Mouse (Mus musculus) brain, embryonic 14.5 days (tissue): Measurements from ENCODE around the gene Gm6793. TPM values are rescaled to one million over a fixed set of nuclear protein-coding genes. Genes with fewer than 3 reads are reported as not detected.

Experiments
- DNase-seq: peaks from one replicate; pipeline ENCODE4 v3.0.0-alpha.2; 2011; ENCODE audit warnings: low read depth
- CTCF ChIP-seq: fragments of 200-500 bp; IDR thresholded peaks from 2 replicates; pipeline ENCODE4 v1.5.1; 2012; ENCODE audit warnings: inconsistent platforms, mild to moderate bottlenecking, moderate library complexity, borderline replicate concordance; ENCODE audit not compliant: insufficient read depth, insufficient read length; ENCODE audit errors: extremely low read depth
- POLR2A ChIP-seq: fragments of 200-500 bp; IDR thresholded peaks from 2 replicates; pipeline ENCODE4 v1.6.1; 2012; ENCODE audit warnings: mild to moderate bottlenecking, inconsistent platforms, borderline replicate concordance; ENCODE audit not compliant: poor library complexity, insufficient read depth, insufficient read length, severe bottlenecking; ENCODE audit errors: extremely low read depth
- polyA plus RNA-seq: library from polyadenylated mRNA; depleted of rRNA; stranded (reverse); fragments of >200 nt; gene quantifications from 2 replicates; pipeline ENCODE4 v1.2.3, GENCODE M21; 2012; rRNA removed

Gm6793 gene
- 0.08 and 0.15 TPM in 2 replicates for polyA plus RNA-seq

DNA sequence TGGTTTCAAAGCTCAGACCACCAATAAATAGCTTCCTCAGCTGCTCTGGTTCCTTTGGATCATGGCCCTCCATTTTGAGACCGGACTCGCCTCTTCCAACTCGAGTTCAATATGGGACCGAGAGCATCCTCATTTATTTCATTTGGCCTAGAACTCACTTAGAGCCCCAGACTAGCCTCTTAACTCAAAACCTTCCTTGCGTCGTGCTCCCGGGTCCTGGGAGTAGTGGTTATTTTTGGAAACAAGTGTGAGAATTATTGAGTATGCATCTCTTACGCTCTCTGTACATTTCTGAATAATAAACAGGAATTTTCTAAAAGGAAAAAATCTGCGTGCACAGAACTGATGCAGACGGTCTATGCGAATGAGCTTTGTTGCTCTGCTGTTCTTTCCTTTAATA, at the start of gene Gm6793:
Gene Gm6793 (minus strand): TSS at position 101 of the 400 bp plus-strand sequence.
- TF ChIP-seq CTCF (no peak), POLR2A (no peak)
- DNase-seq, result no peak

DNA sequence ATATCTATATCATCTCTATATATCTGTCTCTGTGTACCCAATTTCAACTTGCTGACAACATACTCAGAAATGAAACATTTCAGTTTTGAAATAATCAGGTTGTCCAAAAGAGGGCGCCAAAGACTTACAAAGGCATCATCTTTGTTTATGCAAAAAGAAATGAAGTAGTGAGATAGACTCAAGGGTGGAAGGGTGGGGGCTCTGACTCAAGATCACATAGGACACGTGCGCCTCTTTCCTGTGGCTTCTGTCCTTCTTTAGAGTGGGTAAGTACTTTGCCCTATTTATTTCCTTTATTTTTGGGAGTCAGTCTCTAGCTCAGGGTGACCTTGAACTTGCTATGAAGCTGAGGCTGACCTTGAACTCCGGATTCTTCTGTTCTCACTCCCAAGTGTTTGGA, 46.5 kb upstream of the Gm6793 start:
- DNase-seq, result peak; percentile 82

DNA sequence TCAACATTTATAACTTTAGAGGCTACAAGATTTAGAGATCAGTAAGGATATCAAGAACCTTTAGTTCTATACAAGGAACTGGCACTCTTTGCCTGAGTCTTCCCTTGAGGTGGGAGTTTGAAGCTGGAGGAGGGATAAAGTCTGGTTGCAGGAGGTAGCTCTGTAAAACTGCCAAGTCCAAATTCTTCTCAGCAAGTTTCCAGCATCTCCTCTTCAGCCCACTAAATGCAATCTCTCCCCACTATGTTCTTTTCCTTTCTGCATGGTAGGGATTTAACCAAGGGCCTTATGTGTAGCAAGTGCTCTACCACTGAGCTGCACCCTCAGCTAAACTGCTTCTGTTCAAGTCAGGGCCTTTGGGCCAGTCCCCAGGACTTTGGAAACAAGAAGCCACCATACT, 39.6 kb upstream of the Gm6793 start:
- DNase-seq, result no peak

More for the DNA sequence above, 46.5 kb upstream of the Gm6793 start:
- TF ChIP-seq CTCF (peak; percentile 38), POLR2A (no peak)

DNA sequence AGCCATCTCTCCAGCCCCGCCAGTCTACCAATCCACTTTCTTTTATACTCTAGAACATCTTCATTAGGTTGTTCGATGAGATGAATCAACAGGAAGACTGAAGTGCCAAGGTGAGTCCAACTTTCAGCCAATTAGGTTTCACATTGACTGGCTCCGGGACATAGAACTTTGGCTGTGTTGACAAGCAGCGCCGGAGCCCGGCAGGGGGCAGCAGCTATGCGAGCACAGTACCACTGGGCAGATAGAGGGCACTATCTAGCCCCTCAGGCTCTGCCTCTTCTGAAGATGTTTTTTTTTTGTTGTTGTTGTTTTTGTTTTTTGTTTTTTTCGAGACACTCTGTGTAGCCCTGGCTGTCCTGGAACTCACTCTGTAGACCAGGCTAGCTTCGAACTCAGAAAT, 36.7 kb upstream of the Gm6793 start:
- DNase-seq, result no peak

More for the DNA sequence above, 39.6 kb upstream of the Gm6793 start:
- TF ChIP-seq CTCF, result no peak
- TF ChIP-seq POLR2A, result no peak

DNA sequence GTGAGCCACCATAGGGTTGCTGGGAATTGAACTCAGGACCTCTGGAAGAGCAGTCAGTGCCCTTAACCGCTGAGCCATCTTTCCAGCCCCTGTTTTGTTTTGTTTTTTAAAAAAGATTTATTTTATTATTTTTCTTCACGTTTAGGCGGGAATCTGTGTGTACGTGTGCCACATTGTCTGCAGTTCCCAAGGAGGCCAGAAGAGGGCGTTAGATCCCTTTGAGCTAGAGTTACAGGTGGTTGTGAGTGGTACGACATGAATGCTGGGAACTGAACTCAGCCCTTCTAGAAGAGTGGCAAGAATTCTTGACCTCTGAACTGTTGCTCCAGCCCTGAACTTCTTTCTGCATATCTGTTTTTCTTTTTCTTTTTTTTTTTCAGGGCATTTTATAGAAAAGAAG, 35.1 kb upstream of the Gm6793 start:
- DNase-seq, result no peak
- TF ChIP-seq POLR2A (no peak), CTCF (peak; percentile 39; the same call in 1 of the 2 replicates)

More for the DNA sequence above, 36.7 kb upstream of the Gm6793 start:
- TF ChIP-seq POLR2A (no peak), CTCF (no peak)

DNA sequence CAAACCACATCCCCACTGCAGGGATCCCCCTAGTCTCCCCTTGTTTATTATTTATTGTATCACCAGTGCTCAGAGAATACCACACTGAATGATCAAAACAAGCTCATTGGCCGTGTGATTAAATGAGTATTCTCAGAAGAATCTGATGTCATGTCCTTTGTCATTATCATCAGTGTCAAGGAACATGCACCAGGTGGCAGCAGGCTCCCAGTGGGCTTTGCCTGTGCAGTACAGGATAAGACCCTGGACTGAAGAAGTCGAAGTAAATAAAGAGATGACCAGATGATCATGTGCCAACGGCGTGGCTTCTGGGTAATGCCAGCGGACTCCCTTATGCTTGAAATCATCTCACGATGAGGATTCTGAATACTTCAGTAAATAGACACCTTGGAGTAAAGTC, 33.5 kb upstream of the Gm6793 start:
- TF ChIP-seq POLR2A (no peak), CTCF (peak; percentile 32; the same call in 1 of the 2 replicates)
- peak; percentile 43 for DNase-seq

DNA sequence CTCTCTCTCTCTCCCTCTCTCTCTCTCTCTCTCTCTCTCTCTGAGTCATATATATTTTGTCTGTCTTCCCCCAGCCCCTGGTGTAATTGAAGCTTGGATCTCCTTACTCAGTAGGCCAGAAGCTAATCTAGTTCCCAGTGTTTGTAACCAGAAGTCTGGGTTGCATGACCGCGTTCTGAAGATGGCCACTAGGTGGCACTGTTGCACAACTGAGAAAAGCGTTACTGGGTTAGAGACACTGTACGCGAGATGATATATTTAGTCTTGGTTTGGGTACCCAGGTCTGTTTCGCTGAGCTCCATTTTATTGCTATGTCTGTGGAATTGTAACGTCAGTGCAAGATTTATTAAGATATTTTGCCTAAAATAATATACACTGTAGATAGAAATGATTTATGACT, 31.1 kb upstream of the Gm6793 start:
- peak; percentile 94 for DNase-seq
- peak; percentile 89; the same call in 1 of the 2 replicates for TF ChIP-seq CTCF
- TF ChIP-seq POLR2A, result no peak

DNA sequence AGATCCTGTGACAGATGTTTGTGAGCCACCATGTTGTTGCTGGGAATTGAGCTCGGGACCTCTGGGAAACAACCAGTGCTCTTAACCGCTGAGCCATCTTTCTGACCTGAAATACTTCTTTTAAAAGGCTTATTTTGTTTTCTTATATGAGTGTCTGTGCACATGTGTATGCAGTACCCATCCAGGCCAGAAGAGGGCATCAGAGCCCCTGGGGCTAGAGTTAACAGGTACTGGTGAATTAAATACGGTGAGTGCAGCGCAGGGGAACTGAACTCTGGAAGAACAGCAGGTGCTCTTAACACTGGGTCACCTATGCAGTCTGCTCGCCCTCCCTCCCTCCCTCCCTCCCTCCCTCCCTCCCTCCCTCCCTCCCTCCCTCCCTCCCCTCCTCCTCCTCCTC, 30.3 kb upstream of the Gm6793 start:
- TF ChIP-seq CTCF (peak; percentile 42; the same call in 1 of the 2 replicates), POLR2A (no peak)
- no peak for DNase-seq

DNA sequence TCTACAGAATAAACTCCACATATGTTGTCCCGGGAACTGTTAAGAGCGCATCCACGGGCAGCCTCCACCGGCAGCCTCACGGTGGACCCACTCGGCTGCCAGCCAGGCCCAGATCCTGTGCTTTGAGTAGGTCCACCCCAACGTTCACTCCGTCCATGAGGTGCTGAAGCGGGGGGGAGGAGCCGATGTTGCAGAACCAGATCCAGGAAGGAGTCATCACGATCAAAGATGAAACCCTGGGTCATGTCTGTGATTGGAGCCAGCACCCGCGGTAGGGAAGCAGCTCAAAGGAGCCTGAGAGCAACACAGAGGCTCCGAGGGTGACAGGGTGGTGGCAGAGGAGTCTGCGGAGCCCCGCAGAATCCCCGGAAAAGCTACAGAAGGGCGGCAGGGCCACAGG, 22.7 kb upstream of the Gm6793 start:
- no peak for DNase-seq
- TF ChIP-seq CTCF, result no peak
- no peak for TF ChIP-seq POLR2A

DNA sequence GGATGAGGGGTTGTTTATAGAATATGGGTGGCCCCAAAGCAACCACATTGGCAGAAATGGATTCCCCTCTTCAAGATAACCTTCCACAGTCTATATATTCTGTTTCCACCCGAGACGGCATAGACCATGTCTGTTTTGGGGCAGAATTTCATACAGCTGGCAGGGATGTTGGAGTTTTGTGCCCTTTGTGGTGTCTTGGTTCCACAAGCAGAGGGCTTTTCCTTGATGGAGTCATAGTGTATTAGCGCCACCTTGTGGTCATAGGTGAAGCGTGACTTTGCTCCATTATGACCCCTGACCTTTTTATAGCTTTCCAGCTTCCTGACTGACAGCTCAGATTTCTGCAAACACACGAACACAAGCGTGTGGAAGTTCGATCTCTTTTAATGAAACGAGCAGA, 19.8 kb upstream of the Gm6793 start:
- peak; percentile 72 for DNase-seq
- TF ChIP-seq POLR2A (no peak), CTCF (peak; percentile 70; the same call in 1 of the 2 replicates)

DNA sequence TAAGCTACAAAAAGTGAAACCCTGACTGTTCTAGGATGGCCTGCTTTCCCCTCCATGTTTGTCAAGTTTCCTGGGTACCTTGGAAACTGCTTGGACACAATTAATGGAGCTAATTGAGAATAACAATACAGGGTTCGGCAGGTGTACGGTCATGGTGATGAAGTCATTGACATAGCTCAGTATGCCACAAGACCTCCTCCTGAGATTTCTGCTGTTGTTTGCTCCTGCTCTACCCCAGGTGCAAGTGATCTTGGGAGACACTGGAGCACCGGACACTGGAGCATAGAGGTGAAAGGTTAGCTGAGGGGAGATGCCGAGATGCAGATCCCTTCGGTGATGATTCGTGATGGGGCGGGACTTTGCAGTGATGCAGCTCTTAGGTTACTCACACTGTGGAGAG, 18.2 kb upstream of the Gm6793 start:
- no peak for DNase-seq
- TF ChIP-seq CTCF, result no peak
- no peak for TF ChIP-seq POLR2A

DNA sequence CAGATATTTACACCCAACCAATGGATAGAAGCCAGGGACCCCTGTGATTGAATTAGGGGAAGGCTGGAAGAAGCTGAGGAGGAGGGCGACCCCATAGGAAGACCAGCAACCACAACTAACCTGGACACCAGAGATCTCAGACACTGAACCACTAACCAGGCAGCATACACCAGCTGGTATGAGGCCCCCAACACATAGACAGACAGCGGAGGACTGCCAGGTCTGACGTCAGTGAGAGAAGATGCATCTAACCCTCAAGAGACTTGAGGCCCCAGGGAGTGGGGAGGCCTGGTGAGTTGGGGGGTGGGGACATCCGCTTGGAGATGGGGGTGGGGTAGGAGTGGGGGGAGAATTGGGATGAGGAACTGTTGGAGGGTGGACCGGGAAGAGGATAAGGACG, 15.8 kb upstream of the Gm6793 start:
- TF ChIP-seq CTCF, result no peak
- TF ChIP-seq POLR2A, result no peak
- DNase-seq, result no peak

DNA sequence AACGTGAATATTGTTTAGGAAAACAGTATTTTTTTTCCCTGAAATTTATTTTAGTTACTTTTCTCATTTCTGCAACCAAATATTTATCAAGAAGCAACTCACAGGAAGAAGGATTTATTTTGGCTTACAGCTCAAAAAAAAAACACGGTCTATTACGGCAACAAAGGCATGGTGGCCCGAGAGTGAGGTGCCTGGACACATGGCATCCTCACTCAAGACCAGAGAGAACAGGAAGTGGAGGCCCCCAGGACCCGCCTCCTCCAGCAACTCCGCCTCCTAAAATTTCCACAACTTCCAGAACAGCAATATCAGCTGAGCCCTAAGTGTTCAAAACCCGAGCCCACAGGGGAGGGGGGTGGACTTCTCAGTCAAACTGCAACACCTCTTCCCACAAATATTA, 14.6 kb upstream of the Gm6793 start:
- TF ChIP-seq POLR2A, result no peak
- TF ChIP-seq CTCF, result no peak
- DNase-seq, result no peak

DNA sequence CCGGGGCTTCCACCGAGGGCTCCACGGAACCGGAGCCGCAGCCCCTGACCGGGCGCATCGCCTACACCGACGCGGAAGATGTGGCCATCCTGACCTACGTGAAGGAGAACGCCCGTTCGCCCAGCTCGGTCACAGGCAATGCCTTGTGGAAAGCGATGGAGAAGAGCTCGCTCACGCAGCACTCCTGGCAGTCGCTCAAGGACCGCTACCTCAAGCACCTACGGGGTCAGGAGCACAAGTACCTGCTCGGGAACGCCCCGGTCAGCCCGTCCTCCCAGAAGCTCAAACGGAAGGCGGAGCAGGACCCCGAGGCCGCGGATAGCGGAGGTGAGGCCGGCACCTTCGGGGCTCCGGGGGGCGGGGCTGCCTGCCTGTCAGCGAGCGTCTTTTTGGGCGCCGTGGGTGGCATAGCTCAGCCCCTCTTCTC, 3.0 kb downstream of the Gm6793 start:
- TF ChIP-seq POLR2A (no peak), CTCF (no peak)
- peak; percentile 51 for DNase-seq
